Mouse (Mus musculus) midbrain, embryonic 12.5 days (tissue): ENCODE results near the gene Ttc30b. TPM values are rescaled to one million over a fixed set of nuclear protein-coding genes. Genes with fewer than 3 reads are reported as not detected.
"Not testable (repeated sequence)": the region's sequence is repeated elsewhere in the genome, so short reads cannot be mapped to it uniquely, and the experiment has no call there.

ENCODE experiments used
- ATAC-seq: fragments of 200-750 bp; cut with Nextera tagmentation; 2 replicates; pipeline ENCODE4 v1.8.0; 2017; ENCODE audit warnings: low read depth, moderate TSS enrichment, moderate library complexity; ENCODE audit not compliant: low FRiP score
- H3K27ac ChIP-seq: fragments of 300-500 bp; sonication (generic); replicated peaks from 2 replicates; pipeline ENCODE4 v1.5.1; 2016; ENCODE audit warnings: mild to moderate bottlenecking
- H3K27me3 ChIP-seq: fragments of 300-500 bp; sonication (generic); 2 replicates; pipeline ENCODE4 v1.6.1; 2016; ENCODE audit warnings: mild to moderate bottlenecking
- H3K36me3 ChIP-seq: fragments of 300-500 bp; sonication (generic); 2 replicates; pipeline ENCODE4 v1.6.1; 2016
- H3K4me1 ChIP-seq: fragments of 300-500 bp; sonication (generic); 2 replicates; pipeline ENCODE4 v1.6.1; 2016
- H3K4me2 ChIP-seq: fragments of 300-500 bp; sonication (generic); replicated peaks from 2 replicates; pipeline ENCODE4 v1.6.1; 2016; ENCODE audit warnings: mild to moderate bottlenecking, moderate library complexity
- H3K4me3 ChIP-seq: fragments of 300-500 bp; sonication (generic); 2 replicates; pipeline ENCODE4 v1.5.1; 2016; ENCODE audit warnings: mild to moderate bottlenecking
- H3K9ac ChIP-seq: fragments of 300-500 bp; sonication (generic); replicated peaks from 2 replicates; pipeline ENCODE4 v1.6.1; 2016; ENCODE audit warnings: mild to moderate bottlenecking, moderate library complexity
- H3K9me3 ChIP-seq: fragments of 300-500 bp; sonication (generic); 2 replicates; pipeline ENCODE4 v1.6.1; 2016; ENCODE audit warnings: mild to moderate bottlenecking
- WGBS: fragments of 180-500 bp; shearing (Covaris S2); methylation state at CpG from one replicate; pipeline ENCODE4 v1.1.7; 2016; 5-methylcytosine and 5-hydroxymethylcytosine counted together
- polyA plus RNA-seq: library from polyadenylated mRNA; unstranded; fragments of >200 nt; fragmentation: Nextera tagmentation; extraction: Ambion mirVana; gene quantifications from 2 replicates; pipeline ENCODE4 v1.2.1, GENCODE M21; 2016

The Ttc30b gene
- polyA plus RNA-seq, 1 experiment from 2014 or later, result 9.7 TPM

DNA sequence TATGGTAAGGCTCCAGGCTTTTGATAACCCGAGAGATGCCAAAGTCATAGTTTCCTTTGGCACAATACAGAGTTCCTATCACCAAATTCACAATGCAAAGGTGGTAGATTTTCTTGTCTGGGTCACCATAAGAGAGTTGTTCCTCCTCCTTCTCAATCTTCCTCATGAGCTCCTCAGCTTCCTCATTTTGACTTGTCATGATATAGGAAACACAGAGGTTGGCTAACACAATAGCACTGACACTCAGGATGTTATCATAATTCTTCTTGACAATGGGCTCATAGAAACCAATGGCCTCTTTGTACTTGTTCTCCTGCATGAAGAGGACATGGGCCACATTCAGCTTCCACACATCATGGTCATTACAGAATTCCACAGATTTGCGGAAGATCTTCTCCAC lies 1.7 kb downstream of the Ttc30b start:
- H3K9ac ChIP-seq, H3K9me3 ChIP-seq, H3K4me2 ChIP-seq, H3K27me3 ChIP-seq, ATAC-seq, H3K4me1 ChIP-seq, H3K36me3 ChIP-seq, H3K27ac ChIP-seq, H3K4me3 ChIP-seq: not testable (repeated sequence)
- WGBS, result 93% methylated on average over 2 of the region's 2 CpGs

DNA sequence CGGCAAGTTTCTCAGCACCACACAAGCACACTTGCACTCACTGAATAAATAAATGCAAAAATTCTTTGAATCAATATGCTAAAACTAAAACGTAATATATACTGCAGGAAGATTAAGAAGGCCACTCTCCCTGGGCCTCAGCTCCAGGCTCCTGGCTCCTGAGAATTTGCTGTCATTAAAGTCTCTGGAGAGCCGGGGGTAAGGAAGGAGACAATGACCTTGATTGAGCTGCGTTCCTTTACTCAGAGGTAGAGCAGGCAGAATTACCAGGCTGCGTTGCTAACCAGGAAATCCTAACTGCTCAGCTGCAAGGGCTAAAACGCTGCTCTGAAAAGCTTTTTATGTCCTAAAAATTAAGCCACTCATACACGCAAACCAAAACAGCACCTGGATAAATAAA lies 4.8 kb downstream of the Ttc30b start:
- Histone ChIP-seq H3K27ac (no peak overlapping the region), H3K9me3 (no peaks in the 10 kb centered on the region)

GRCm38 (mm10) chr2:75930941-75931340 lies 7.4 kb downstream of the Ttc30b start:
- ATAC-seq, result no peak
- no peak overlapping the region for H3K9ac ChIP-seq
- H3K27ac ChIP-seq, result no peak overlapping the region
- peaks cover 6% of the 10 kb centered on the region; the same call in 1 of the 2 replicates for H3K36me3 ChIP-seq
- no peaks in the 10 kb centered on the region for H3K27me3 ChIP-seq
- no peak overlapping the region for H3K4me2 ChIP-seq
- H3K4me1 ChIP-seq, result no peaks in the 10 kb centered on the region
- no peak overlapping the region for H3K4me3 ChIP-seq
- 92% methylated on average over 2 of the region's 2 CpGs for WGBS
- H3K9me3 ChIP-seq, result no peaks in the 10 kb centered on the region

More for the DNA sequence above, 4.8 kb downstream of the Ttc30b start:
- Histone ChIP-seq H3K27me3 (no peaks in the 10 kb centered on the region), H3K9ac (no peak overlapping the region), H3K4me3 (no peak overlapping the region), H3K36me3 (no peaks in the 10 kb centered on the region), H3K4me2 (no peak overlapping the region), H3K4me1 (peaks cover 2% of the 10 kb centered on the region; the same call in 1 of the 2 replicates)
- ATAC-seq, result no peak
- WGBS, result 58% methylated on average over 7 of the region's 7 CpGs

DNA sequence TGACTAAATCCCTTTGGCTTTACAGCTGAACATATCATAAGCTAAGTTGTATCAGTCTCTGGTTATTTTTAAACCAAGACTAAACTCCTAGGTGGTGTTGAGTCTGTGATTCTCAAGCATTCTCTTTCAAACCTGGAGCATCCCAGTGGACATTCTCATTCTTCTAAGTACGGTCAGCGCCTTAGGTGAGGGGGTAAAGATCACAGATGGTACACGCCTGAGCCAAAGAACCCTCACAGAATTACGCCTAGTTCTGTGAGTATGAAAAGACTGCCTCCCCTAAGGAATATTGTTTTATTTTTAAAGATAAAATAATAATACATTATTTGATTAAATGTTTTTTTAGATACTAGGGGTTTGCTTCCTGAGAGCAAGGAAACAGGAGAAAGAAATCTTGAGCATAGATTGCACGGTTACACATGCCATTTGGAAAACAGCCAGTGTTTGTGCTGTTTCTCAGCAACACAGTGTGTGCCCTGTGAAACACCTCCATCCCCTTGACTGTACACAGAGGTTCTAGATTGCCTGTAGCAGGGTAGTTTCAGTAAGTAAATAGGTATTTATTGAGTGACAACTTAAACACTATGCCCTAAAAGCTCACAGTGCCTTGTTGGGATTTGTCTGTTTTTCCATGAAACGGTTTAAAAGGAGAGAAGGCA lies 8.5 kb downstream of the Ttc30b start:
- H3K27ac ChIP-seq, result no peak overlapping the region
- no peaks in the 10 kb centered on the region for H3K9me3 ChIP-seq
- no peak overlapping the region for H3K9ac ChIP-seq
- no peak for ATAC-seq
- no peak overlapping the region for H3K4me3 ChIP-seq
- H3K4me2 ChIP-seq, result no peak overlapping the region
- H3K27me3 ChIP-seq, result no peaks in the 10 kb centered on the region
- peaks cover 6% of the 10 kb centered on the region; the same call in 1 of the 2 replicates for H3K36me3 ChIP-seq
- 94% methylated on average over 6 of the region's 6 CpGs for WGBS
- H3K4me1 ChIP-seq, result peaks cover 3% of the 10 kb centered on the region; the same call in 1 of the 2 replicates

- Histone ChIP-seq H3K4me1 (peaks cover 5% of the 10 kb centered on the region), H3K9ac (no peak overlapping the region), H3K36me3 (peaks cover 6% of the 10 kb centered on the region; the same call in 1 of the 2 replicates), H3K4me3 (no peak overlapping the region), H3K9me3 (no peaks in the 10 kb centered on the region), H3K4me2 (no peak overlapping the region), H3K27ac (no peak overlapping the region), H3K27me3 (no peaks in the 10 kb centered on the region)
- 91% methylated on average over 2 of the region's 2 CpGs for WGBS
- ATAC-seq, result no peak
Observed at GRCm38 (mm10) chr2:75929141-75929540, 9.2 kb downstream of the Ttc30b start.

GRCm38 (mm10) chr2:75928011-75928410 lies 10.4 kb downstream of the Ttc30b start:
- Histone ChIP-seq H3K9ac (no peak overlapping the region), H3K27ac (no peak overlapping the region), H3K4me3 (no peak overlapping the region), H3K4me2 (no peak overlapping the region), H3K4me1 (peaks cover 10% of the 10 kb centered on the region), H3K9me3 (no peaks in the 10 kb centered on the region), H3K27me3 (no peaks in the 10 kb centered on the region), H3K36me3 (peaks cover 6% of the 10 kb centered on the region; the same call in 1 of the 2 replicates)
- 89% methylated on average over 3 of the region's 3 CpGs for WGBS
- ATAC-seq, result no peak

DNA sequence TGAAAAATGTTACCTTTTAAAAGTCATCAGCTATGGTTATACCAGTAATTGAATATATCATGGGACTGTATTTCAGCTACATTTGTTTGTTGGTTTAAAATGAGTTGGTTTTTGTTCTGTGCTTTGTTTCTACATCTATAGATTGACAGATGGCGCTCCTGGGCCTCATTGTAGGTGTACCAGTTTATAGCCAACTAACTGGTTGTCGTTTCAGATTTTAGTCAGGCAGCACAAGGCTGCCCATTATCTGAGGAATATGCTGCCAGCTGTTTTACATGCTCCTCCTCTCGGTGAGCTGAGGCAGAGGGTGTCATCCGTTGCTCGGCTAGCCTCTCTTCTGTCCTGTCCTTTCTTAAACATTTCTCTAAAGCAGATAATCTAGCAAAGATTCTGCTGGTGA lies 12.3 kb downstream of the Ttc30b start:
- no peak overlapping the region for H3K9ac ChIP-seq
- peaks cover 11% of the 10 kb centered on the region for H3K4me1 ChIP-seq
- H3K9me3 ChIP-seq, result no peaks in the 10 kb centered on the region
- H3K36me3 ChIP-seq, result peaks cover 6% of the 10 kb centered on the region; the same call in 1 of the 2 replicates
- no peak overlapping the region for H3K4me3 ChIP-seq
- no peak for ATAC-seq
- 81% methylated on average over 5 of the region's 5 CpGs for WGBS
- no peak overlapping the region for H3K4me2 ChIP-seq
- no peaks in the 10 kb centered on the region for H3K27me3 ChIP-seq
- no peak overlapping the region for H3K27ac ChIP-seq

- no peak for ATAC-seq
- H3K9ac ChIP-seq, result no peak overlapping the region
- peaks cover 6% of the 10 kb centered on the region; the same call in 1 of the 2 replicates for H3K36me3 ChIP-seq
- no peak overlapping the region for H3K4me2 ChIP-seq
- H3K4me3 ChIP-seq, result no peak overlapping the region
- peaks cover 11% of the 10 kb centered on the region for H3K4me1 ChIP-seq
- H3K9me3 ChIP-seq, result no peaks in the 10 kb centered on the region
- H3K27me3 ChIP-seq, result no peaks in the 10 kb centered on the region
- no peak overlapping the region for H3K27ac ChIP-seq
- 77% methylated on average over 4 of the region's 4 CpGs for WGBS
Observed at GRCm38 (mm10) chr2:75923807-75924340, 14.5 kb downstream of the Ttc30b start.

DNA sequence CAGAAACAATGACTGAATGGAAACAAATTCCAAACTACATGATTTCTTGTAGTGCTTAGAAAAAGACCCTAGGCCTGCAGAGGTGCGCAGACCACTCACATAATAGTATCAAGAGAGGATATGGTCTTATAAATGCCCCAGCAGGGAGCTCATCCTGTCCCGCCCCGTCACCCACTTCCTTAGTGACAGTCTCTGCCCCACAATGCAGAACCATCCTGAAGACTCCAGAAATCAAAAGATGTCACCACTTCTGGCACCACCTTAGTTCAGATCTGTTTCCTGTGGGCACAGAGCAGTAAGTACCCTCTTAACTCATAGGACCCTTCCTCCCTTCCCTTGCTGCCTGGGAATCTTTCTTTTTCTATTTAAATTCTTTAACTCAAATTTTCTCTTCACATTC lies 23.3 kb downstream of the Ttc30b start:
- no peak overlapping the region for H3K9ac ChIP-seq
- no peaks in the 10 kb centered on the region for H3K4me1 ChIP-seq
- WGBS, result 87% methylated on average over 3 of the region's 3 CpGs
- no peaks in the 10 kb centered on the region for H3K9me3 ChIP-seq
- no peak overlapping the region for H3K4me2 ChIP-seq
- no peak overlapping the region for H3K4me3 ChIP-seq
- no peak for ATAC-seq
- no peaks in the 10 kb centered on the region for H3K27me3 ChIP-seq
- H3K36me3 ChIP-seq, result peaks cover 11% of the 10 kb centered on the region
- no peak overlapping the region for H3K27ac ChIP-seq

GRCm38 (mm10) chr2:75907142-75907541 lies 31.2 kb downstream of the Ttc30b start:
- Histone ChIP-seq H3K4me3 (no peak overlapping the region), H3K27me3 (no peaks in the 10 kb centered on the region), H3K27ac (no peak overlapping the region), H3K9ac (no peak overlapping the region), H3K4me2 (no peak overlapping the region), H3K36me3 (peaks cover 9% of the 10 kb centered on the region), H3K9me3 (no peaks in the 10 kb centered on the region), H3K4me1 (no peaks in the 10 kb centered on the region)
- ATAC-seq, result no peak
- WGBS, result 78% methylated on average over 1 of the region's 1 CpGs

- ATAC-seq, result no peak
- Histone ChIP-seq H3K9me3 (peaks cover 4% of the 10 kb centered on the region; the same call in 1 of the 2 replicates), H3K4me1 (no peaks in the 10 kb centered on the region), H3K27ac (no peak overlapping the region), H3K4me2 (no peak overlapping the region), H3K9ac (no peak overlapping the region), H3K4me3 (no peak overlapping the region), H3K36me3 (peaks cover 12% of the 10 kb centered on the region), H3K27me3 (no peaks in the 10 kb centered on the region)
- 91% methylated on average over 9 of the region's 9 CpGs for WGBS
Observed at GRCm38 (mm10) chr2:75901869-75902268, 36.5 kb downstream of the Ttc30b start.

DNA sequence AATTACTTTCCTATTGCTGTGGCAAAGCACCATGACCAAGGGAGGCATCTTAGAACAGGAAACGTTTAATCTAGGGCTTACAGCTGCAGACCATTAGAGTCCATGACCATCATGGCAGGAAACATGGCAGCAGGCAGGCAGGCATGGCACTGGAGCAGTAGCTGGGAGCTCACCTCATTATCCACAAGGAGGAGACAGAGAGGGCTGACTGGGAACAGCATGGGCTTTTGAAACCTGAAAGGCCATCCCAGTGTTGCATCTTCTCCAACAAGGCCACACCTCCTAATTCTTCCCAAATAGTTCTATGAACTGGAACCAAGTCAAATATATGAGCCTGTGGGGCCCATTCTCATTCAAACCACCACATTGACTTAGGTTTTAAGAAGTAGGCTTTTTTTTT lies 38.1 kb downstream of the Ttc30b start:
- Histone ChIP-seq H3K36me3 (peaks cover 14% of the 10 kb centered on the region), H3K4me2 (no peak overlapping the region), H3K9me3 (peaks cover 4% of the 10 kb centered on the region; the same call in 1 of the 2 replicates), H3K9ac (no peak overlapping the region), H3K27me3 (no peaks in the 10 kb centered on the region), H3K4me1 (no peaks in the 10 kb centered on the region), H3K27ac (no peak overlapping the region), H3K4me3 (no peak overlapping the region)
- no peak for ATAC-seq
- WGBS, result 93% methylated on average over 1 of the region's 1 CpGs
